Mouse (Mus musculus) myocyte (in vitro differentiated cells): ENCODE data around the gene Gm17349. TPM values are rescaled to one million over a fixed set of nuclear protein-coding genes. Genes with fewer than 3 reads are reported as not detected.
"Not testable (repeated sequence)": the region's sequence is repeated elsewhere in the genome, so short reads cannot be mapped to it uniquely, and the experiment has no call there.

Source experiments
- H3K27me3 ChIP-seq: one replicate; pipeline ENCODE4 v1.6.1; 2011; ENCODE audit not compliant: control insufficient read depth, insufficient read depth, insufficient read length
- H3K36me3 ChIP-seq: one replicate; pipeline ENCODE4 v1.6.1; 2011; ENCODE audit not compliant: control insufficient read depth, insufficient read depth
- H3K4me2 ChIP-seq: one replicate; pipeline ENCODE4 v1.6.1; 2011; ENCODE audit warnings: low read depth, control low read depth
- H3K4me3 ChIP-seq: one replicate; pipeline ENCODE4 v1.5.1; 2011; ENCODE audit warnings: mild to moderate bottlenecking, control low read depth, moderate library complexity
- H3K79me2 ChIP-seq: one replicate; pipeline ENCODE4 v1.6.1; 2011; ENCODE audit not compliant: control insufficient read depth, insufficient read depth
- H3ac ChIP-seq: one replicate; pipeline ENCODE4 v1.6.1; 2011; ENCODE audit not compliant: control insufficient read depth, insufficient read length
- CEBPB ChIP-seq: IDR thresholded peaks from 2 replicates; pipeline ENCODE4 v1.6.1; 2011; ENCODE audit warnings: mild to moderate bottlenecking, moderate library complexity; ENCODE audit not compliant: poor library complexity, insufficient read depth, severe bottlenecking
- E2F4 ChIP-seq: IDR thresholded peaks from one replicate; pipeline ENCODE4 v1.6.1; 2011; ENCODE audit warnings: mild to moderate bottlenecking, control low read depth, moderate library complexity; ENCODE audit not compliant: insufficient read depth
- MAX ChIP-seq: IDR thresholded peaks from one replicate; pipeline ENCODE4 v1.6.1; 2011; ENCODE audit warnings: low read depth, mild to moderate bottlenecking, control low read depth
- MYOD1 ChIP-seq, 3 experiments: IDR thresholded peaks; one replicate each; pipeline ENCODE4 v1.6.1; 2011; ENCODE audit warnings: control low read depth in 2 of 3, low read depth in 2 of 3, mild to moderate bottlenecking in 2 of 3, moderate library complexity in 1 of 3; ENCODE audit not compliant: insufficient read length in 2 of 3, control insufficient read depth in 1 of 3
- MYOG ChIP-seq, 3 experiments: IDR thresholded peaks; one replicate each; pipeline ENCODE4 v1.6.1; 2011; ENCODE audit warnings: control low read depth in 2 of 3, low read depth in 2 of 3, mild to moderate bottlenecking in 2 of 3; ENCODE audit not compliant: insufficient read length in 2 of 3, control insufficient read depth in 1 of 3, insufficient read depth in 1 of 3
- POLR2A ChIP-seq: IDR thresholded peaks from one replicate; pipeline ENCODE4 v1.6.1; 2011; ENCODE audit warnings: low read depth, mild to moderate bottlenecking, control low read depth, moderate library complexity; ENCODE audit not compliant: insufficient read length
- POLR2AphosphoS2 ChIP-seq: IDR thresholded peaks from one replicate; pipeline ENCODE4 v1.6.1; 2011; ENCODE audit warnings: low read depth, control low read depth; ENCODE audit not compliant: insufficient read length
- REST ChIP-seq: IDR thresholded peaks from one replicate; pipeline ENCODE4 v1.6.1; 2011; ENCODE audit warnings: mild to moderate bottlenecking, control low read depth, moderate library complexity; ENCODE audit not compliant: insufficient read depth, insufficient read length
- SRF ChIP-seq: IDR thresholded peaks from one replicate; pipeline ENCODE4 v1.6.1; 2011; ENCODE audit warnings: low read depth; ENCODE audit not compliant: control insufficient read depth, insufficient read length
- TCF12 ChIP-seq: IDR thresholded peaks from one replicate; pipeline ENCODE4 v1.6.1; 2011; ENCODE audit warnings: mild to moderate bottlenecking, control low read depth; ENCODE audit not compliant: poor library complexity, insufficient read depth, severe bottlenecking
- TCF3 ChIP-seq: IDR thresholded peaks from one replicate; pipeline ENCODE4 v1.6.1; 2011; ENCODE audit warnings: low read depth, control low read depth; ENCODE audit not compliant: insufficient read length
- USF1 ChIP-seq: IDR thresholded peaks from one replicate; pipeline ENCODE4 v1.6.1; 2011; ENCODE audit warnings: low read depth, mild to moderate bottlenecking, control low read depth, moderate library complexity
- polyA plus RNA-seq: library from polyadenylated mRNA; unstranded; fragments of >200 nt; fragmentation: generic; extraction: Trizol; gene quantifications from one replicate; pipeline ENCODE4 v1.2.1, GENCODE M21; 2012; ENCODE audit warnings: missing spikeins

Gm17349 gene
- polyA plus RNA-seq, 1 experiment: not detected

DNA sequence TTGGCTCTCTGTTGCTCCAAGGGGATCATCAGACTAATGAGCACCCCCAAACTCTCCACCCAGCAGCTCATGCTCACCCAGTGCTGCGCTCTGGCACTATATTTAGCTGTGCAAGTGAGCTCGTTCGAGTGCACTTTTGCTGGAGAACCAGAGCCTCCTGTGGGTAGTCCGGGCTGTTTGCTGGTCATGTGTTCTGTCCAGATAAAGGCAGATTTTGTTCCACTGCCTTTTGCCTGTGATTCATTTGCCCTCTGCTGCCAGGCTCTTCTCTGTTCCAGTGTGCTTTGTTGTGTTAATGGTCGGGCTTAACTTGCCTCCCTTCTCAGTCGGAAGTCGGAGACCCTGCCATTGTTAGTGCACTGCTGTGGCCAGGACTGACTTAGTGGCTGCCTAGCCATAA, 409 bp downstream of the Gm17349 start:
- Histone ChIP-seq H3K36me3 (peaks cover 28% of the 10 kb centered on the region), H3K4me2 (peak overlapping the region; percentile 39), H3K27me3 (no peaks in the 10 kb centered on the region), H3ac (no peak overlapping the region), H3K79me2 (peaks cover 22% of the 10 kb centered on the region), H3K4me3 (no peak overlapping the region)
- TF ChIP-seq MAX (no peak), USF1 (peak; percentile 24), MYOG (IDR thresholded peaks at IDR 0.05; ENCODE audit: control insufficient read depth in 1 of 3, insufficient read depth in 1 of 3, insufficient read length in 2 of 3, low read depth in 2 of 3) (no peak), E2F4 (no peak), SRF (no peak), POLR2A (peak; percentile 9), CEBPB (no peak), REST (no peak), TCF12 (no peak)

DNA sequence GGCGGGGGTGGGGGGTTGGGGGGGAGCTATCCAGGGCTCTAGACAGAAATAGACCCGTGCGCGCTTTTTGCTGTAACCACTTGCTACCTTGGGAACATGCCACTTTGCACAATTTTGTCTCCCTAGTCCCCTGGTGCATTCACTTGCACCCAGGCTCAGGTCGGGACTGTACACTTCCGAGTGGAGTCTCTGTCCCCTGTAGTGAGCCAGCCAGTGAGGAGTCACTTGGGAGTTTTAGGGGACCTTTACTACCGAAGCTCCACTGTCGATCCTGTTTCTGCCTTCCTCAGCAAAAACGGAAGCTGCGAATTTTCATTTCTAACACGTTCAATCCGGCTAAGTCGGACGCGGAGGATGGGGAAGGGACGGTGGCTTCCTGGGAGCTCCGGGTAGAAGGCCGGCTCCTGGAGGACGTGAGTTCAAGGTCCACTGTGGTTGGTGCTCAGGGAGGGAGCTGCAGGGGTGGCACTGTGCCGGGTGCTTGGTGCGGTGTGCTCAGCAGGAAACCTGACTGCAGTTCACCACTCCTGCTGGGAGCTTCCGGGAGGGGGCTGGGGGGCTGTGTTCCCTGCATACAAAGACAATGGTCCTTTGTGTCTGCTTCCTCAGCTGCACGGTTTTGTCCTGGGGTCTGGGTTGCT, 1.1 kb downstream of the Gm17349 start:
- TF ChIP-seq CEBPB: no peak
- no peak for TF ChIP-seq MYOD1 (IDR thresholded peaks at IDR 0.05; ENCODE audit: control insufficient read depth in 1 of 3, insufficient read length in 2 of 3, low read depth in 2 of 3)
- TF ChIP-seq SRF: no peak
- no peak for TF ChIP-seq MAX
- TF ChIP-seq USF1: no peak
- no peak for TF ChIP-seq REST
- TF ChIP-seq E2F4: no peak
- TF ChIP-seq TCF12: no peak
- TF ChIP-seq POLR2A: no peak
- TF ChIP-seq POLR2AphosphoS2: no peak
- no peak for TF ChIP-seq MYOG (IDR thresholded peaks at IDR 0.05; ENCODE audit: control insufficient read depth in 1 of 3, insufficient read depth in 1 of 3, insufficient read length in 2 of 3, low read depth in 2 of 3)
- no peak for TF ChIP-seq TCF3
- Histone ChIP-seq H3K36me3 (peaks cover 21% of the 10 kb centered on the region), H3K4me2 (peak overlapping the region; percentile 39)

DNA sequence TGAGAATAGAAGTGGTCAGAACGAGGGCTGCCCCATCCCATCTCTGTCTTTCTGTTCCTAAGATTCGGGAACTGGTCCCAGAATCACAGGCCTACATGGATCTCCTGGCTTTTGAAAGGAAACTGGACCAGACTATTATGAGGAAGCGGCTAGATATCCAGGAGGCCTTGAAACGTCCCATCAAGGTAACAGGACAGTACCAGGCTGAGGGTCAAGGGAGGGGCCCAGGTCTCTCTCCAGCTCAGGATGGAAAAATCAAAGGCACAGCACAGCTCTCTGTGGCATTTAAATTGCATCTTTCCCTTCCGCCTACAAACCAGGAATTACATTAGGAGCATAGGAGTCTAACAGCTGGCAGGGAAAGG, 1.6 kb downstream of the Gm17349 start:
- H3K79me2 ChIP-seq: peaks cover 22% of the 10 kb centered on the region
- H3K4me3 ChIP-seq: peak overlapping the region; percentile 53
- H3K4me2 ChIP-seq: peak overlapping the region; percentile 100
- no peaks in the 10 kb centered on the region for H3K27me3 ChIP-seq
- H3K36me3 ChIP-seq: peaks cover 15% of the 10 kb centered on the region
- TF ChIP-seq REST (no peak), MAX (no peak), TCF3 (no peak), CEBPB (no peak), MYOG (IDR thresholded peaks at IDR 0.05; ENCODE audit: control insufficient read depth in 1 of 3, insufficient read depth in 1 of 3, insufficient read length in 2 of 3, low read depth in 2 of 3) (no peak), E2F4 (no peak), POLR2AphosphoS2 (no peak), MYOD1 (IDR thresholded peaks at IDR 0.05; ENCODE audit: control insufficient read depth in 1 of 3, insufficient read length in 2 of 3, low read depth in 2 of 3) (no peak), USF1 (no peak), POLR2A (no peak), TCF12 (no peak), SRF (no peak)
- H3ac ChIP-seq: no peak overlapping the region

More for the DNA sequence above, 1.1 kb downstream of the Gm17349 start:
- peaks cover 22% of the 10 kb centered on the region for H3K79me2 ChIP-seq
- no peak overlapping the region for H3K4me3 ChIP-seq
- no peaks in the 10 kb centered on the region for H3K27me3 ChIP-seq
- H3ac ChIP-seq: no peak overlapping the region

DNA sequence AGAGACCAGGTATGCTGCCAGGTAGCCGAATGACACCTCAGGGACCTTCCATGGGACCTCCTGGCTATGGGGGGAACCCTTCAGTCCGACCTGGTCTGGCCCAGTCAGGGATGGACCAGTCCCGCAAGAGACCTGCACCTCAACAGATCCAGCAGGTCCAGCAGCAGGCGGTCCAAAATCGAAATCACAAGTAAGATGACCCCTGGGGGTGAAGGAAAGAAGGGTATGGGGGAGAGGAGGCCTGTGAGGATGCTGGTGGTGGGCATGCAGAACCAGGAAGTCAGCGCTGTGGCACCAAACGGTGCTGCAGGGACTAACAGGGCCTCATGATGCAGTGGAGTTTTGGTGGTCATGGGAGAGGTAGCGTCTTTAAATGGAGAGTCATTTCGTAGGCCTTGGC, 2.2 kb downstream of the Gm17349 start:
- peak overlapping the region; percentile 100 for H3K4me2 ChIP-seq
- H3K4me3 ChIP-seq: peak overlapping the region; percentile 53
- peaks cover 13% of the 10 kb centered on the region for H3K36me3 ChIP-seq
- H3ac ChIP-seq: no peak overlapping the region
- H3K79me2 ChIP-seq: peaks cover 22% of the 10 kb centered on the region
- no peak for TF ChIP-seq CEBPB
- peak; percentile 17 for TF ChIP-seq POLR2A
- no peak for TF ChIP-seq MAX
- H3K27me3 ChIP-seq: no peaks in the 10 kb centered on the region

DNA sequence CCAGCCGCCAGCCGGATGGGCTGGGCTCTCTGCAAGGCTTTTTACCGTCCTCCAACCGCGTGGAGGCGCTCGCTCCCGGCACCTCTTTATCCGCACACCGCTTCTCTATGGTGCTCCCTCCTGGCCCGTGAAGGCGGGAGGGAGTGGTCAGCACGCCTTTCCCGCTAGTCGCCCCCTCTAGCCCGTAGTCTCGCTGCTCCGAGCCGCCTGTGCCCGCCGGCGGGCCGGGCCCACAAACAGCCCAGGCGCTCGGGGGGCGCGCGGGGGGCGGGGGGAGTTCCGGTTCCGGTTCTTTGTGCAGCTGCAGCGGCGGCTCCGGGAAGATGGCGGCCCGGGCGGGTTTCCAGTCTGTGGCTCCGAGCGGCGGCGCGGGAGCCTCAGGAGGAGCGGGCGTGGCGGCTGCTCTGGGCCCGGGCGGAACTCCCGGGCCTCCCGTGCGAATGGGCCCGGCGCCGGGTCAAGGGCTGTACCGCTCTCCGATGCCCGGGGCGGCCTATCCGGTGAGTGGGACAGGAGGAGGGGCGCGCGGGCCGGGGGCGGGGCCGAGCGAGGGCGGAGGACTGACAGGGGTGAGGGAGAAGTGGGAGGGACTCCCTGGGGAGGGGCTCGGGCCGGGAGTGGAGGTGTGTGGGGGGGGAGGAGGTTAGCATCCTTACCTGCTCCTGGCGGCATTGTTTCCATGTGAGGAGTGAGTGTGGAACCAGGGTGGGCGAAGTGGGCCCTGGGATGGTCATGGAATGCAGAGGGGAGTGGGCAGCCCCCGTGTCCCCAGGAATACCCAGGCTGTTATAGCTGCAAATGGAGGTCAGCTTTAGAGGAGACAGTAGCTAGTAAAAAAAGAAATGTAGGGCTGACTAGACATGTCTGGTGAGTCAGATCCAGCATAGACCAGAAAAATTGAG, 3.0 kb downstream of the Gm17349 start, which contains the start of gene Smarcd1:
TSS of gene Smarcd1 (plus strand) at position 131 of the 902 bp plus-strand sequence.
- Histone ChIP-seq H3K79me2 (peaks cover 22% of the 10 kb centered on the region), H3ac (peak within 1 kb of the TSS; percentile 30), H3K4me3 (peak within 1 kb of the TSS; percentile 53), H3K36me3 (peaks cover 12% of the 10 kb centered on the region), H3K4me2 (peak within 1 kb of the TSS; percentile 100), H3K27me3 (peaks cover 2% of the 10 kb centered on the region)
- TF ChIP-seq CEBPB (no peak), TCF12 (no peak), SRF (peak; percentile 74), MYOG (IDR thresholded peaks at IDR 0.05; ENCODE audit: control insufficient read depth in 1 of 3, insufficient read depth in 1 of 3, insufficient read length in 2 of 3, low read depth in 2 of 3) (peak in 2 of 3 experiments; percentile 28 to 49), MAX (no peak), POLR2A (peak; percentile 58), REST (no peak), POLR2AphosphoS2 (peak; percentile 35), USF1 (no peak), E2F4 (no peak), MYOD1 (IDR thresholded peaks at IDR 0.05; ENCODE audit: control insufficient read depth in 1 of 3, insufficient read length in 2 of 3, low read depth in 2 of 3) (peak in 1 of 3 experiments; percentile 1)

DNA sequence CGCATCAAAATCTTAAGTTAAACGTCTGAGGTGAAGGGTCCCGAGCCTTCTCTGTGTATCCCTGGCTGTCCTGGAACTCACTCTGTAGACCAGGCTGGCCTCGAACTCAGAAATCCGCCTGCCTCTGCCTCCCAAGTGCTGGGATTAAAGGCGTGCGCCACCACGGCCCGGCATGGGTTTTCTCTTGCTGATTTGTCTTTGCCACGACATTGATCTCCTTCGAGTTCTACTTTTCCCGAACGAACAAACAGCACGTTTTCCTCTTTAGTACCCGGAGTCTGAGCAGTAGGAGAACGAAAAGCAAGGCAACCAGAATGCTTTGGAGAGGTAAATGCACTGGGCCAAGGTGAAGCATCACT, 3.7 kb downstream of the Gm17349 start:
- H3K27me3 ChIP-seq, H3K36me3 ChIP-seq: not testable (repeated sequence)
- H3K4me2 ChIP-seq: peak overlapping the region; percentile 73
- peaks cover 22% of the 10 kb centered on the region for H3K79me2 ChIP-seq
- H3ac ChIP-seq: peak overlapping the region; percentile 30
- H3K4me3 ChIP-seq: peak overlapping the region; percentile 53
